Mouse (Mus musculus) liver, postnatal 0 days (tissue): Measurements from ENCODE around the gene Ntrk3.

Experiments used
- CTCF ChIP-seq: sonication (generic); IDR thresholded peaks from 2 replicates; pipeline ENCODE4 v1.5.1; 2016; ENCODE audit warnings: antibody characterized with exemption, low read depth
- EP300 ChIP-seq: IDR thresholded peaks from 2 replicates; pipeline ENCODE4 v1.6.1; 2016; ENCODE audit warnings: antibody characterized with exemption, low read depth, mild to moderate bottlenecking

GRCm38 (mm10) chr7:78305770-78306169, 432.0 kb downstream of the Ntrk3 start:
- TF ChIP-seq CTCF (no peak), EP300 (no peak)
